Mouse (Mus musculus) thymus, postnatal 0 days (tissue): ENCODE data around the gene Nfe2l1. TPM values are rescaled to one million over a fixed set of nuclear protein-coding genes. Genes with fewer than 3 reads are reported as not detected.
"Not testable (repeated sequence)": the region's sequence is repeated elsewhere in the genome, so short reads cannot be mapped to it uniquely, and the experiment has no call there.

Experiments used
- DNase-seq: peaks from one replicate; pipeline ENCODE4 v3.0.0-alpha.2; 2015; ENCODE audit warnings: low spot score
- microRNA counts: library from miRNA; unstranded; fragments of <30 nt; microRNA quantifications from one replicate; lab custom pipeline; 2015
- microRNA-seq: library from miRNA; unstranded; fragments of <30 nt; microRNA quantifications from one replicate; pipeline ENCODE4, GENCODE M21; 2016; ENCODE audit warnings: borderline number of aligned reads
- polyA plus RNA-seq: library from polyadenylated mRNA; unstranded; fragments of >200 nt; fragmentation: Nextera tagmentation; extraction: Ambion mirVana; gene quantifications from 2 replicates; pipeline ENCODE4 v1.2.1, GENCODE M21; 2015

Nfe2l1 gene
- polyA plus RNA-seq, 1 experiment from 2014 or later: 34.9 TPM

- no peak for DNase-seq
Measured at GRCm38 (mm10) chr11:96780306-96780705, 49.5 kb downstream of the Nfe2l1 start.

- not testable (repeated sequence) for DNase-seq
Measured at GRCm38 (mm10) chr11:96778061-96778627, 51.6 kb downstream of the Nfe2l1 start.

DNA sequence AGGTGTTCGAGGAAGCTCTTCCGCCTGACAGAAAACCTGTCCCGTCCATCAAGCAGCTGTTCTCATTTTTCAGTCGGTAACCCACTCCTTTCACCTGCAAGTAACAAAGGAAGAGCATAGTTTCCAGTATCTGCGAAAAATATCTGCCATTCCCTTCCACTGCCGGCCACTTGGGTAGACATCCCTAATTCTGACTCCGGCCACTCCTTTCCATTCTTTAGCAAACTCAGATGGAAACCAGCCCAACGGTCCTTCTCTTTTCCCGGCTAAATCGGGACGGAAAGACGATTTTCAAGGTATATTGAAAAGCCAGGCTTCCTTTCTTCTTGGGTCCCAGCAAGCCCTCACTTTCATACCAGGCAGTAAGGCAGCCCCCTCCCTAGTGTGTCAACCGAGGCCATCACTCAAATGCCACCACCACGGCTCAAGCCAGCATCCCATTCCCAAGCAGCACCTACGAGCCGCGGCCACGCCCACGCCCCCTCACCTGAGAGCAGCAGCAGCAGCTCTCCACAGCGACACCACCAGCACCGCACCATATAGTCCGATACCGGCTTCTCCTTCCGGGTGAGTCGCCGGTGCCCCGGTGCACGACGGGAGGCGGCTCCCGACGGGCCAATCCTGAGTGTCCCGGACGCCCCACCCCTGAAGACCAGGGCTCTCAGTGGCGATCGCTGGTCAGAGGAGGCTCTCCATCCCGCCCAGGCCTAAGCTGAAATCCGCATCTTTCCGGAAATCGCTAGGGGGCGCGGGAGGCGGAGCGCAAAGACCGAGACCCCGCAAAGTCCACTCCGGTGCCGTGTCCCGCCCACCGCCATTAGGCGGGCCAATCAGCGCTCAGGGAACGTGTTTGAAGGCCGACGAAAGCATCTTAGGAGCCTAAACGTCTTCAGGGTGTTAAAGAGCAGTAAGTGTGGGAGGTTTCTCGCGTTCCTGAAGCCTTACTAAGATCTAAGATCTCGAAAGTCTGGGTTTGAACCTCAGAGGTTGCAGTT is 52.5 kb downstream of the Nfe2l1 start, which contains the start of gene Snx11:
Gene Snx11 (minus strand): TSS at position 592 of the 995 bp plus-strand sequence.
- DNase-seq: peak; percentile 95

DNA sequence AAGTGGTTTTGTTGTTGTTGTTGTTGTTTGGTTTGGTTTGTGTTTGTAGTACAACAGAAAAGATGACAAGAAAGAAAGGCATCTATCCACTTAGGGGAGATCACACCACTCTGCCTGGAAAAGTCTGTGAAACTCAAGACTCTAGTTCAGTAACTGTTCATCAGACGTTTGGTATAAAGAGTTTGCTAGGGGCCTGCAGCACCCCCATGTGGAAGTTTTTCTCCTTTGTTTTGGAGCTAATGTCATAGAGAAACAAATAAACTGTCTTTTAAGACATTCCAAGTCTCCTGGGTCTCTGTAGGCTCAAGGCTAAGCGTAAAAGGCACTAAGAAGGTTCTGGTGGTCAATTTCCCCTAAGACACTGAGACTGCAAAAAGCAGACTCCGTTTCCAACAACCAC is 53.7 kb downstream of the Nfe2l1 start:
- DNase-seq: peak; percentile 13

DNA sequence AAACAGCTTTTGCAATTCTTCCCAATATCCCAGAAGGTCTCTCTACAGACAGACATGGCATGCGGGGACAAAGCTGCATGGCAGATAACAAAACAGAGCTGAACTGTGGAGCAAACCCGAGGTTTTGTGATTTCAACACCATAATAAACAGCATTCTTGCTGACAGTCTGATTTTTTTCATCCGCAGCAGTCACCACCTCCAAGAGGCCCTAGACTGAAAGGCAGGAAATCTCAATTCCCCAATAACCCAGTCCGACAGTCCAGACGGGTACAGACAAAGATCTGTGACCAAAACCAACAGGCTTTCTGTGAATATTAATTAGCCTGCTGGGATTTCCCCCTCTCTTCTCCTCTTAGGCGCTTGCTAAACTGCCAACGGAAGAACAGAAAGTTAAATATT is 54.1 kb downstream of the Nfe2l1 start:
- no peak for DNase-seq

DNA sequence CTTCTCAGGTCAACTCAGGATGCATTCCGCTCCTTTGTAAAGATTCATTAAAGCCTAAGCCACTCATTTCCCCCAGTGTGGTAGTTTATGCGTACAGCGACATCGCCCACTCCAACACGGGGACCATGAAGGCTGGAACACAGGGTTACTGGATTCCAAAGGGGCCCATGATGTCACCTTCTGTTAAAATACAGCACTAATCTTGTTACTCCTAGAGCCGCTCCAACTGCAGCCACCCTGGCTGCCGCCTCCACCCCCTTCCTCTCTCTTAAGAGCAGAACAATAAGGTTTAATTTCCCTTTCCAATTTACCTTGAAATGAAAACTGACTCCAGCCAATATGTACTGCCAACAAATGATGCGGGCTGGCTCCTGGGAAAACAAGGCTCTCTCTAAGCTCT is 54.7 kb downstream of the Nfe2l1 start:
- no peak for DNase-seq

DNA sequence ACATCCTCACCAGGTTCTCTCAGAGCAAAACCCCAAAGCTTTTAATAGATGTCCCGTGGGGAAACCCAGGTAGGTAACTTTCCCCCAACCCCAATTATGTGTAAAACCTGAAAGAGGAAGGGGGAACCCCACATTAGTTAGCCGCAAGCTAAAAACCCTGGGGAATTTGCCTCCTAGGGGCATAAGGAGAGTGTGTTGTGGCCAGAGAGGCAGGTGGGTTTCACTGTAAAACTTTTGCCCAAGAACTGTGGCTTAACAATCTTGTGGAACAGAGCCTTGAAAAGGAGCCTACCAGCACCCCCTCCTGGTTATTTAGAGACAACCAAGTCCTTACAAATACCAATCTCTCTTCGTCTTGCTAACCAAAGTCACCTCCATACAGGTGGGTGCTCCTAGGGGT is 55.2 kb downstream of the Nfe2l1 start:
- peak; percentile 18 for DNase-seq

DNA sequence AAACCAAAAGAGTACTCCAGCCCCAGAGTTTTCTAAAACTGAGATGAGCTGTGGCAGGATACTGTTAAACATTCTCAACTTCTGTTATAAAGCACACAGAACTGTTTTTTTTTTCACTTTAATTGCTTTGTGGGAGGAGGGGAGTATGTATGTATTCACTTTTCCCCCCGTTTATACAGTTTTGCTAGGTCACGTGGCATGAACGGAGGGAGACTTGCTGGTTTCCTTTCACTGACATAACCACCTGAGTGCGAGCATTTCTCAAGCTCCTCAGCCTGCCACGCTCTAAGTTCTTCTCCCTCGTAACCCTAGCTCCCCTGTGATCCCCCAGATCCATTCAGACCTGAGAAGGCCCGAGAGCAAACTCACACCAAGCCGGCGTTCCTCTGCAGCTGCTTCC is 57.4 kb downstream of the Nfe2l1 start:
- no peak for DNase-seq

- DNase-seq: no peak
Measured at GRCm38 (mm10) chr11:96771274-96771975, 58.3 kb downstream of the Nfe2l1 start.

DNA sequence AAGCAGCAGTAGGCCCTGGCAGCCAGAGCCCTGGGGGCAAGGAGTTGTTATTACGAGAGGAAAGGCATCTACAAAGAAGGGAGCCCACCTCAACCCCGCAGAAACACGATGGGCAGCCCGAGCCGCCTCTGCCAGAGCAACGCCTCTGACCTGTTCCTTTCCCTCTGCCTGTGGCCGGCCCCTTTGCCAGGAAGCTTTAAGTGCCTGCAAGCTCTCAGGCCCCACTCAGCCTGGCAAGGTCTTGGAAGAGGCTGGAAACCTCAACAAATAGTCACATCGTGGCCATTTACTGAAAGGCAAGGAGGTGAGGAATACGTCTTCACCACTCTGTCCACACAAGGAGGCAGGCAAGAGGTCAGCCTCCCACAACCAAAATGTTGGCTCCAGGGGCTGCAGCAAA is 61.5 kb downstream of the Nfe2l1 start:
- DNase-seq: no peak

MicroRNAs within 50 kb of the gene (microRNA counts, 519-probe panel; counts per million panel counts)
- microRNA mmu-miR-152 (lab: Ali Mortazavi, UCI): 6,246 counts per million, percentile 90 among the panel's probes with 10 or more counts

Small RNAs within 50 kb of the gene (microRNA-seq; reads per million reads assigned to microRNA genes)
- 221 reads per million, percentile 55 among the genes with 10 or more reads in this experiment for gene Mir152

Other genes starting within 250 kb of the Nfe2l1 start
- gene Snx11, start 52.4 kb downstream of the Nfe2l1 start, polyA plus RNA-seq: 16.0 and 18.6 TPM in 2 replicates
- gene Cbx1, start 40.8 kb downstream of the Nfe2l1 start, polyA plus RNA-seq: 129 and 132 TPM in 2 replicates
- gene Copz2, start 19.9 kb upstream of the Nfe2l1 start, polyA plus RNA-seq: 55.8 and 60.7 TPM in 2 replicates
- gene Cdk5rap3, start 86.5 kb upstream of the Nfe2l1 start, polyA plus RNA-seq: 105 and 116 TPM in 2 replicates
- gene Prr15l, start 98.1 kb upstream of the Nfe2l1 start, polyA plus RNA-seq: 1.0 and 1.5 TPM in 2 replicates
- gene Pnpo, start 114.0 kb upstream of the Nfe2l1 start, polyA plus RNA-seq: 39.0 and 39.5 TPM in 2 replicates
- 19.2 and 21.9 TPM in 2 replicates for gene Sp2, start 153.0 kb upstream of the Nfe2l1 start, polyA plus RNA-seq
- gene Sp6, start 183.4 kb upstream of the Nfe2l1 start, polyA plus RNA-seq: 1.7 TPM in 2 replicates
- 23.1 and 25.8 TPM in 2 replicates for gene Scrn2, start 200.0 kb upstream of the Nfe2l1 start, polyA plus RNA-seq
- gene Lrrc46, start 211.4 kb upstream of the Nfe2l1 start, polyA plus RNA-seq: 0.83 and 0.86 TPM in 2 replicates
- 72.4 and 72.8 TPM in 2 replicates for gene Mrpl10, start 211.6 kb upstream of the Nfe2l1 start, polyA plus RNA-seq
- 9.9 and 11.6 TPM in 2 replicates for gene Osbpl7, start 220.7 kb upstream of the Nfe2l1 start, polyA plus RNA-seq